Mouse (Mus musculus) adrenal gland, postnatal 36 days (tissue): Measurements from ENCODE around the gene Frmd4b. TPM values are rescaled to one million over a fixed set of nuclear protein-coding genes. Genes with fewer than 3 reads are reported as not detected.

Source experiments
- DNase-seq, 2 experiments: peaks; one replicate each; pipeline ENCODE4 v3.0.0; 2021; ENCODE audit warnings: mixed read lengths in 1 of 2
- total RNA-seq, 2 experiments: library from RNA; stranded (reverse); gene quantifications; 2 replicates each; pipeline ENCODE4 v1.2.3; 2021

Gene Frmd4b
- total RNA-seq, 2 experiments from 2014 or later = 18.3 to 22.1 TPM

GRCm38 (mm10) chr6:97579704-97580103, 37.6 kb downstream of the Frmd4b start:
- DNase-seq = no peak

GRCm38 (mm10) chr6:97578210-97578609, 39.1 kb downstream of the Frmd4b start:
- DNase-seq = no peak

GRCm38 (mm10) chr6:97577349-97577748, 40.0 kb downstream of the Frmd4b start:
- no peak for DNase-seq

- peak; percentile 27 to 53 for DNase-seq
These were observed 40.6 kb downstream of the Frmd4b start for GRCm38 (mm10) chr6:97576565-97577346.

- no peak for DNase-seq
These were observed 41.2 kb downstream of the Frmd4b start for GRCm38 (mm10) chr6:97576096-97576495.

GRCm38 (mm10) chr6:97574973-97575372, 42.4 kb downstream of the Frmd4b start:
- no peak for DNase-seq

GRCm38 (mm10) chr6:97572226-97572625, 45.1 kb downstream of the Frmd4b start:
- DNase-seq = no peak

GRCm38 (mm10) chr6:97568538-97568937, 48.8 kb downstream of the Frmd4b start:
- DNase-seq = no peak

GRCm38 (mm10) chr6:97566746-97567145, 50.6 kb downstream of the Frmd4b start:
- no peak for DNase-seq

- no peak for DNase-seq
These were observed 60.2 kb downstream of the Frmd4b start for GRCm38 (mm10) chr6:97557147-97557546.

- DNase-seq = no peak
These were observed 61.7 kb downstream of the Frmd4b start for GRCm38 (mm10) chr6:97555637-97556036.

- no peak for DNase-seq
These were observed 63.9 kb downstream of the Frmd4b start for GRCm38 (mm10) chr6:97553431-97553830.

- DNase-seq = no peak
These were observed 64.8 kb downstream of the Frmd4b start for GRCm38 (mm10) chr6:97552573-97552972.

- no peak for DNase-seq
These were observed 65.5 kb downstream of the Frmd4b start for GRCm38 (mm10) chr6:97551884-97552283.

GRCm38 (mm10) chr6:97551161-97551560, 66.2 kb downstream of the Frmd4b start:
- DNase-seq = no peak

GRCm38 (mm10) chr6:97540458-97540857, 76.9 kb downstream of the Frmd4b start:
- DNase-seq = no peak

- no peak for DNase-seq
These were observed 81.4 kb downstream of the Frmd4b start for GRCm38 (mm10) chr6:97535763-97536445.

GRCm38 (mm10) chr6:97531043-97531442, 86.3 kb downstream of the Frmd4b start:
- DNase-seq = no peak

- no peak for DNase-seq
These were observed 88.2 kb downstream of the Frmd4b start for GRCm38 (mm10) chr6:97528961-97529680.

- DNase-seq = peak; percentile 59 to 77
These were observed 91.2 kb downstream of the Frmd4b start for GRCm38 (mm10) chr6:97526092-97526491.

- DNase-seq = peak; percentile 87 to 88
These were observed 94.2 kb downstream of the Frmd4b start for GRCm38 (mm10) chr6:97523118-97523517.

GRCm38 (mm10) chr6:97521279-97522038, 95.9 kb downstream of the Frmd4b start:
- DNase-seq = no peak
